21 mouse cellular contexts compared by ENCODE assay signal in genomic region chr1:47603294-47603988, GRCm38 (mm10).
A peak's percentile ranks its signal among the peaks of the same experiment; 100 is the strongest.
DNase-seq lines count a peak whose midpoint lies in the region; ATAC-seq lines count a peak whose summit lies in the region.
"Had no signal": no experiment of that assay in that cellular context is flagged by ENCODE, and none has a peak within 500 bp of the region (broad histone marks: within the 10 kb centered on the region; RNA-seq: fewer than 3 reads in every experiment).

No protein-coding gene starts in this region.

- ATAC-seq in hindbrain, embryonic 11.5 days (ENCODE audit: low FRiP score): peak; percentile 71; the same call in 1 of the 2 replicates
- ATAC-seq: forebrain, embryonic 16.5 days had no signal

- 35% methylated on average over 3 of the region's 3 CpGs for WGBS in hindbrain, embryonic 11.5 days
- 56% methylated on average over 3 of the region's 3 CpGs for WGBS in hindbrain, embryonic 10.5 days

- peak; percentile 1 for DNase-seq in hindbrain, embryonic 11.5 days (ENCODE audit: low spot score)
- DNase-seq in hindbrain, embryonic 10.5 days (ENCODE audit: low spot score): no peak
- peak; percentile 1 for DNase-seq in retina, postnatal 1 day
- no peak for DNase-seq in retina, embryonic 14.5 days (ENCODE audit: low spot score)
- DNase-seq in mesoderm, embryonic 11.5 days (ENCODE audit: low read depth, low spot score): peak; percentile 20
- no peak for DNase-seq in ovary, postnatal 36 days (ENCODE audit: low spot score)
- no peak for DNase-seq in layer of hippocampus, postnatal 10 days (ENCODE audit: low spot score in 2 of 2)
- DNase-seq: adrenal gland, adult 2 months; cerebellum, postnatal 10 days; gastrocnemius, postnatal 36 days; kidney, adult 18-20 months; kidney, postnatal 14 days; right cerebral cortex, postnatal 4 days; thymus, adult 2 months had no signal

- no peaks in the 10 kb centered on the region for H3K36me3 ChIP-seq in hindbrain, embryonic 11.5 days (ENCODE audit: control insufficient read depth, insufficient read depth, low read length)
- H3K36me3 ChIP-seq in hindbrain, embryonic 10.5 days: no peaks in the 10 kb centered on the region
- H3K36me3 ChIP-seq: heart, embryonic 15.5 days; limb, embryonic 15.5 days; liver, embryonic 15.5 days had no signal

- H3K9ac ChIP-seq in hindbrain, embryonic 11.5 days (ENCODE audit: low read depth, low read length): no peak overlapping the region
- H3K9ac ChIP-seq: heart, embryonic 15.5 days; limb, embryonic 15.5 days; liver, embryonic 15.5 days had no signal

- H3K4me3 ChIP-seq in hindbrain, embryonic 11.5 days (ENCODE audit: low read depth, low read length): no peak overlapping the region
- no peak overlapping the region for H3K4me3 ChIP-seq in hindbrain, embryonic 10.5 days
- H3K4me3 ChIP-seq: erythroblast, embryonic 14.5 days; heart, embryonic 15.5 days; layer of hippocampus, adult 2 months; limb, embryonic 15.5 days; liver, embryonic 15.5 days had no signal

- no peaks in the 10 kb centered on the region for H3K9me3 ChIP-seq in hindbrain, embryonic 11.5 days (ENCODE audit: control insufficient read depth, low read length)
- no peaks in the 10 kb centered on the region for H3K9me3 ChIP-seq in hindbrain, embryonic 10.5 days
- H3K9me3 ChIP-seq: heart, embryonic 15.5 days; limb, embryonic 15.5 days; liver, embryonic 15.5 days had no signal

- H3K27me3 ChIP-seq in hindbrain, embryonic 11.5 days (ENCODE audit: control insufficient read depth, insufficient read depth, low read length): no peaks in the 10 kb centered on the region
- no peaks in the 10 kb centered on the region for H3K27me3 ChIP-seq in hindbrain, embryonic 10.5 days (ENCODE audit: insufficient read depth, poor library complexity, severe bottlenecking)
- H3K27me3 ChIP-seq: heart, embryonic 15.5 days; limb, embryonic 15.5 days; liver, embryonic 15.5 days had no signal

- no peak overlapping the region for H3K27ac ChIP-seq in hindbrain, embryonic 11.5 days (ENCODE audit: low read depth, low read length)
- H3K27ac ChIP-seq in hindbrain, embryonic 10.5 days: no peak overlapping the region
- H3K27ac ChIP-seq: heart, embryonic 15.5 days; layer of hippocampus, adult 2 months; limb, embryonic 15.5 days; liver, embryonic 15.5 days; macrophage had no signal

- no peaks in the 10 kb centered on the region for H3K4me1 ChIP-seq in hindbrain, embryonic 11.5 days (replicated peaks; ENCODE audit: control insufficient read depth, insufficient read depth, low read length)
- H3K4me1 ChIP-seq in hindbrain, embryonic 10.5 days (replicated peaks): no peaks in the 10 kb centered on the region
- H3K4me1 ChIP-seq: heart, embryonic 15.5 days; limb, embryonic 15.5 days; liver, embryonic 15.5 days had no signal

- no peak overlapping the region for H3K4me2 ChIP-seq in hindbrain, embryonic 11.5 days (replicated peaks; ENCODE audit: low read depth, low read length)
- H3K4me2 ChIP-seq: heart, embryonic 15.5 days; limb, embryonic 15.5 days; liver, embryonic 15.5 days had no signal

Comparison
In these comparisons a context has a peak if more than half of its experiments do, and no peak if none do; other contexts are left out.
1. DNase-seq: peak in hindbrain, embryonic 11.5 days (single experiment), retina, postnatal 1 day (single experiment) and mesoderm, embryonic 11.5 days (single experiment); none in hindbrain, embryonic 10.5 days (single experiment), retina, embryonic 14.5 days (single experiment), ovary, postnatal 36 days (single experiment) and layer of hippocampus, postnatal 10 days (0 of 2).